Mouse (Mus musculus) embryonic facial prominence, embryonic 14.5 days (tissue): Measurements from ENCODE around the gene Cyp2c54. TPM values are rescaled to one million over a fixed set of nuclear protein-coding genes. Genes with fewer than 3 reads are reported as not detected.
"Not testable (repeated sequence)": the region's sequence is repeated elsewhere in the genome, so short reads cannot be mapped to it uniquely, and the experiment has no call there.

Source experiments
- ATAC-seq: fragments of 200-750 bp; cut with Nextera tagmentation; 2 replicates; pipeline ENCODE4 v1.8.0; 2017; ENCODE audit warnings: low read depth, moderate number of reproducible peaks, moderate TSS enrichment
- DNase-seq: peaks from one replicate; pipeline ENCODE4 v3.0.0-alpha.2; 2015; ENCODE audit warnings: low spot score
- H3K27ac ChIP-seq: fragments of 300-500 bp; sonication (generic); replicated peaks from 2 replicates; pipeline ENCODE4 v1.5.1; 2014; ENCODE audit warnings: low read depth, mild to moderate bottlenecking, low read length, moderate library complexity
- H3K27me3 ChIP-seq: fragments of 300-500 bp; sonication (generic); replicated peaks from 2 replicates; pipeline ENCODE4 v1.6.1; 2014; ENCODE audit warnings: low read length; ENCODE audit not compliant: control insufficient read depth, insufficient read depth
- H3K36me3 ChIP-seq: fragments of 300-500 bp; sonication (generic); 2 replicates; pipeline ENCODE4 v1.6.1; 2014; ENCODE audit warnings: low read length, mixed read lengths; ENCODE audit not compliant: control insufficient read depth, insufficient read depth
- H3K4me1 ChIP-seq: fragments of 300-500 bp; sonication (generic); 2 replicates; pipeline ENCODE4 v1.6.1; 2014; ENCODE audit warnings: antibody characterized with exemption, low read length; ENCODE audit not compliant: control insufficient read depth, insufficient read depth
- H3K4me2 ChIP-seq: fragments of 300-500 bp; sonication (generic); 2 replicates; pipeline ENCODE4 v1.6.1; 2014; ENCODE audit warnings: low read depth, mild to moderate bottlenecking, low read length, moderate library complexity, mixed read lengths
- H3K4me3 ChIP-seq: fragments of 300-500 bp; sonication (generic); 2 replicates; pipeline ENCODE4 v1.5.1; 2014; ENCODE audit warnings: low read depth, mild to moderate bottlenecking, low read length
- H3K9ac ChIP-seq: fragments of 300-500 bp; sonication (generic); 2 replicates; pipeline ENCODE4 v1.6.1; 2014; ENCODE audit warnings: low read depth, mild to moderate bottlenecking, low read length, moderate library complexity, mixed read lengths
- H3K9me3 ChIP-seq: fragments of 300-500 bp; sonication (generic); 2 replicates; pipeline ENCODE4 v1.6.1; 2016; ENCODE audit warnings: low read length; ENCODE audit not compliant: control insufficient read depth
- WGBS: fragments of 180-500 bp; shearing (Covaris S2); extraction: QIAGEN DNeasy Blood & Tissue Kit; methylation state at CpG from one replicate; pipeline ENCODE4 v1.1.7; 2014; 5-methylcytosine and 5-hydroxymethylcytosine counted together
- polyA plus RNA-seq: library from polyadenylated mRNA; unstranded; fragments of >200 nt; fragmentation: Nextera tagmentation; extraction: Ambion mirVana; gene quantifications from 2 replicates; pipeline ENCODE4 v1.2.1, GENCODE M21; 2014

Cyp2c54 gene
- not detected in 2 replicates for polyA plus RNA-seq

GRCm38 (mm10) chr19:40073701-40074100 lies at the start of gene Cyp2c54:
Gene Cyp2c54, minus strand, starts transcription at chr19:40073827.
- DNase-seq = no peak
- Histone ChIP-seq H3K36me3 (no peaks in the 10 kb centered on the region), H3K27ac (no peak within 1 kb of the TSS), H3K9ac (no peak within 1 kb of the TSS), H3K4me2 (no peak within 1 kb of the TSS), H3K4me3 (no peak within 1 kb of the TSS), H3K4me1 (no peaks in the 10 kb centered on the region), H3K27me3 (no peaks in the 10 kb centered on the region), H3K9me3 (no peaks in the 10 kb centered on the region)
- no peak for ATAC-seq

- H3K9me3 ChIP-seq, H3K36me3 ChIP-seq, H3K27me3 ChIP-seq, DNase-seq, ATAC-seq, H3K9ac ChIP-seq, H3K4me3 ChIP-seq, H3K4me1 ChIP-seq, H3K4me2 ChIP-seq, H3K27ac ChIP-seq: not testable (repeated sequence)
- WGBS = 81% methylated on average over 13 of the region's 13 CpGs
These were observed 46.0 kb upstream of the Cyp2c54 start for GRCm38 (mm10) chr19:40119624-40120023.

DNA sequence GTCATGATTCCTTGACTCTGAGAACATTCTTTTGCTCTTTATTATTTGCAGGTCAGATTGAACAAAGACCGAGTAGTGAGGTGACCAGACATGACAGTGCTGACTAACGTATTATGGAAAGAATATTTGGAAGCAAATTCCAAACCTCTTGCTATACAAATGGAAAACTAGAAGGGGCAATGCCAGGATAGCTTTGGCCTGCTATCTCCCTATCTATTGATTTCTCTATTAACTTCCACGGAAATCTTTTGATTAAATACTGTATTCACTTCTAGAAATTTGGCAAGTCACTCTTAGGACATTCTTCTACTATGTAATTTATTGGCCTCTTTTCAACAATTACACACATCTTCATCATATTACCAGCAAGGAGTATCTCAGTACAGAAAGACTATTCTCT lies 17.5 kb upstream of the Cyp2c54 start:
- ATAC-seq (no peak), DNase-seq (no peak)
- Histone ChIP-seq H3K36me3 (no peaks in the 10 kb centered on the region), H3K4me2 (no peak overlapping the region), H3K27ac (no peak overlapping the region), H3K9me3 (no peaks in the 10 kb centered on the region), H3K4me3 (no peak overlapping the region), H3K4me1 (no peaks in the 10 kb centered on the region), H3K27me3 (no peaks in the 10 kb centered on the region), H3K9ac (no peak overlapping the region)
- WGBS = 76% methylated on average over 3 of the region's 3 CpGs

- H3K9ac ChIP-seq, ATAC-seq, H3K27ac ChIP-seq, H3K4me3 ChIP-seq, H3K9me3 ChIP-seq, H3K4me1 ChIP-seq, H3K27me3 ChIP-seq, DNase-seq, H3K4me2 ChIP-seq, H3K36me3 ChIP-seq: not testable (repeated sequence)
- 93% methylated on average over 1 of the region's 1 CpGs for WGBS
These were observed 15.8 kb upstream of the Cyp2c54 start, which contains the start of gene Cyp2c50 for GRCm38 (mm10) chr19:40089421-40089820. Gene Cyp2c50, plus strand, starts transcription at chr19:40089688.

- H3K27me3 ChIP-seq = no peaks in the 10 kb centered on the region
- WGBS = 97% methylated on average over 1 of the region's 1 CpGs
- H3K9ac ChIP-seq = no peak overlapping the region
- H3K36me3 ChIP-seq = no peaks in the 10 kb centered on the region
- H3K27ac ChIP-seq = no peak overlapping the region
- ATAC-seq (no peak), DNase-seq (no peak)
- no peak overlapping the region for H3K4me3 ChIP-seq
- no peak overlapping the region for H3K4me2 ChIP-seq
- no peaks in the 10 kb centered on the region for H3K9me3 ChIP-seq
- no peaks in the 10 kb centered on the region for H3K4me1 ChIP-seq
These were observed 14.8 kb upstream of the Cyp2c54 start for GRCm38 (mm10) chr19:40088381-40088780.

DNA sequence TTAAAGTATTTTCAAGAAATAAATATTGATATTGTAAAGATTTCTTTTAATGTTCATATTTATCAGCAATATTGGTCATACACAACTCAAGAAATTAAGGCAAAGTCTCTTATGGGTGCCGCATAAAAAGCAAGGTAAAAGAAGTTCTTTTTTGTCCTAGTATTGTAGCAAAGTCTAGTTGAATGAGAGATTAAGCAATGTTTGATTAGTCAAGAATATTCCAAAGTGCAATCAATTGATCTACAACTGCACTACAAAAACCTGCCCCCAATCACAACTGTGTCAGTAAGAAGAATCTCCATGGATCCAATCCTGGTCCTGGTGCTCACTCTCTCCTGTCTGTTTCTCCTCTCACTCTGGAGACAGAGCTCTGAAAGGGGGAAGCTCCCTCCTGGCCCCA lies 81.5 kb downstream of the Cyp2c54 start, which contains the start of gene Cyp2c37:
Cyp2c37 (plus strand) TSS at position 285 of the 400 bp plus-strand sequence.
- not testable (repeated sequence) for H3K27me3 ChIP-seq, H3K36me3 ChIP-seq, H3K4me1 ChIP-seq, ATAC-seq, H3K9ac ChIP-seq, H3K9me3 ChIP-seq, H3K4me3 ChIP-seq, H3K4me2 ChIP-seq, DNase-seq, H3K27ac ChIP-seq
- 93% methylated on average over 1 of the region's 1 CpGs for WGBS

- DNase-seq (no peak), ATAC-seq (no peak)
- WGBS = 66% methylated on average over 2 of the region's 2 CpGs
- H3K4me2 ChIP-seq = no peak overlapping the region
- H3K27me3 ChIP-seq = no peaks in the 10 kb centered on the region
- H3K27ac ChIP-seq = no peak overlapping the region
- H3K4me1 ChIP-seq = no peaks in the 10 kb centered on the region
- no peaks in the 10 kb centered on the region for H3K9me3 ChIP-seq
- H3K36me3 ChIP-seq = no peaks in the 10 kb centered on the region
- H3K4me3 ChIP-seq = no peak overlapping the region
- no peak overlapping the region for H3K9ac ChIP-seq
These were observed 84.2 kb downstream of the Cyp2c54 start for GRCm38 (mm10) chr19:39989471-39989870.

Other genes with a start within 250 kb of the Cyp2c54 start
- gene Cyp2c69, start 187.0 kb downstream of the Cyp2c54 start, polyA plus RNA-seq = not detected in 2 replicates
- gene Cyp2c37, start 81.4 kb downstream of the Cyp2c54 start, polyA plus RNA-seq = not detected in 2 replicates
- gene Cyp2c50, start 15.9 kb upstream of the Cyp2c54 start, polyA plus RNA-seq = not detected in 2 replicates
- gene Cyp2c70, start 113.5 kb upstream of the Cyp2c54 start, polyA plus RNA-seq = not detected in 2 replicates
- gene Pdlim1, start 198.0 kb upstream of the Cyp2c54 start, polyA plus RNA-seq = 143 and 150 TPM in 2 replicates